Mouse (Mus musculus): ENCODE measurements around the gene Arf4. TPM values are rescaled to one million over a fixed set of nuclear protein-coding genes. Genes with fewer than 3 reads are reported as not detected.

The Arf4 gene
- 586 and 611 TPM in 2 replicates for polyA plus RNA-seq (2014; fragmentation: Nextera tagmentation; extraction: Ambion mirVana)

- Histone ChIP-seq H3K4me2 (peak within 1 kb of the TSS; percentile 89), H3K4me1 (ENCODE audit: insufficient read depth) (0 out of 2 replicates have a peak, but pooled peaks cover 3% of the 10 kb centered on the region), H3K9ac (peak within 1 kb of the TSS; percentile 97), H3K27ac (ENCODE audit: low read depth) (peak within 1 kb of the TSS; percentile 99), H3K4me3 (ENCODE audit: low read depth, low read length) (peak within 1 kb of the TSS; percentile 88), H3K36me3 (ENCODE audit: insufficient read depth) (peaks cover 4% of the 10 kb centered on the region; the same call in 1 of the 2 replicates), H3K27me3 (ENCODE audit: insufficient read depth, low read length) (no peaks in the 10 kb centered on the region), H3K9me3 (ENCODE audit: low read depth, low read length) (no peaks in the 10 kb centered on the region)
- no peak for TF ChIP-seq CTCF (IDR thresholded peaks at IDR 0.05; ENCODE audit: low read depth)
- under 1% methylated on average over 82 of the region's 83 CpGs for WGBS
- DNase-seq (peak; percentile 99), ATAC-seq (ENCODE audit: insufficient read depth) (peak; percentile 99)
Observed at GRCm38 (mm10) chr14:26637851-26638707, at the start of gene Arf4. Gene Arf4 (plus strand): TSS chr14:26638074.

GRCm38 (mm10) chr14:26591353-26591752 is 46.5 kb upstream of the Arf4 start:
- ATAC-seq (ENCODE audit: insufficient read depth) (no peak), DNase-seq (no peak)
- H3K9ac ChIP-seq, result no peak overlapping the region

GRCm38 (mm10) chr14:26593281-26593895 is 44.5 kb upstream of the Arf4 start:
- H3K9me3 ChIP-seq (ENCODE audit: low read depth, low read length), result no peaks in the 10 kb centered on the region; the same call in 1 of the 2 replicates
- DNase-seq, result no peak
- WGBS, result 42% methylated on average over 2 of the region's 2 CpGs

More at GRCm38 (mm10) chr14:26591353-26591752, 46.5 kb upstream of the Arf4 start:
- Histone ChIP-seq H3K27ac (ENCODE audit: low read depth) (no peak overlapping the region), H3K4me2 (no peak overlapping the region), H3K4me3 (ENCODE audit: low read depth, low read length) (no peak overlapping the region), H3K36me3 (ENCODE audit: insufficient read depth) (peaks cover 17% of the 10 kb centered on the region), H3K4me1 (ENCODE audit: insufficient read depth) (0 out of 2 replicates have a peak, but pooled peaks cover 4% of the 10 kb centered on the region), H3K27me3 (ENCODE audit: insufficient read depth, low read length) (no peaks in the 10 kb centered on the region), H3K9me3 (ENCODE audit: low read depth, low read length) (no peaks in the 10 kb centered on the region)
- no peak for TF ChIP-seq CTCF (IDR thresholded peaks at IDR 0.05; ENCODE audit: low read depth)

GRCm38 (mm10) chr14:26595167-26595566 is 42.7 kb upstream of the Arf4 start:
- no peaks in the 10 kb centered on the region; the same call in 1 of the 2 replicates for H3K9me3 ChIP-seq (ENCODE audit: low read depth, low read length)
- no peaks in the 10 kb centered on the region for H3K4me1 ChIP-seq (ENCODE audit: insufficient read depth)
- no peak for DNase-seq
- ATAC-seq (ENCODE audit: insufficient read depth), result no peak
- H3K4me3 ChIP-seq (ENCODE audit: low read depth, low read length), result no peak overlapping the region
- no peaks in the 10 kb centered on the region for H3K27me3 ChIP-seq (ENCODE audit: insufficient read depth, low read length)
- 89% methylated on average over 7 of the region's 7 CpGs for WGBS
- H3K27ac ChIP-seq (ENCODE audit: low read depth), result no peak overlapping the region
- no peak overlapping the region for H3K9ac ChIP-seq
- TF ChIP-seq CTCF (IDR thresholded peaks at IDR 0.05; ENCODE audit: low read depth), result no peak
- H3K4me2 ChIP-seq, result no peak overlapping the region
- H3K36me3 ChIP-seq (ENCODE audit: insufficient read depth), result peaks cover 42% of the 10 kb centered on the region

More at GRCm38 (mm10) chr14:26593281-26593895, 44.5 kb upstream of the Arf4 start:
- no peak for ATAC-seq (ENCODE audit: insufficient read depth)
- Histone ChIP-seq H3K9ac (no peak overlapping the region), H3K4me2 (no peak overlapping the region), H3K4me1 (ENCODE audit: insufficient read depth) (no peaks in the 10 kb centered on the region), H3K27ac (ENCODE audit: low read depth) (no peak overlapping the region), H3K27me3 (ENCODE audit: insufficient read depth, low read length) (no peaks in the 10 kb centered on the region), H3K36me3 (ENCODE audit: insufficient read depth) (peaks cover 28% of the 10 kb centered on the region), H3K4me3 (ENCODE audit: low read depth, low read length) (no peak overlapping the region)
- TF ChIP-seq CTCF (IDR thresholded peaks at IDR 0.05; ENCODE audit: low read depth), result no peak

- ATAC-seq (ENCODE audit: insufficient read depth) (no peak), DNase-seq (no peak)
- no peak overlapping the region for H3K4me2 ChIP-seq
- no peak overlapping the region for H3K4me3 ChIP-seq (ENCODE audit: low read depth, low read length)
- H3K36me3 ChIP-seq (ENCODE audit: insufficient read depth), result peaks cover 47% of the 10 kb centered on the region
- WGBS, result 68% methylated on average over 5 of the region's 5 CpGs
- no peak overlapping the region for H3K27ac ChIP-seq (ENCODE audit: low read depth)
- no peaks in the 10 kb centered on the region; the same call in 1 of the 2 replicates for H3K9me3 ChIP-seq (ENCODE audit: low read depth, low read length)
- no peak for TF ChIP-seq CTCF (IDR thresholded peaks at IDR 0.05; ENCODE audit: low read depth)
- no peaks in the 10 kb centered on the region for H3K4me1 ChIP-seq (ENCODE audit: insufficient read depth)
- no peaks in the 10 kb centered on the region for H3K27me3 ChIP-seq (ENCODE audit: insufficient read depth, low read length)
- no peak overlapping the region for H3K9ac ChIP-seq
Observed at GRCm38 (mm10) chr14:26595695-26596365, 42.0 kb upstream of the Arf4 start.

- H3K27me3 ChIP-seq (ENCODE audit: insufficient read depth, low read length), result no peaks in the 10 kb centered on the region
- no peak overlapping the region for H3K27ac ChIP-seq (ENCODE audit: low read depth)
- H3K9ac ChIP-seq, result no peak overlapping the region
- no peak overlapping the region for H3K4me3 ChIP-seq (ENCODE audit: low read depth, low read length)
- ATAC-seq (ENCODE audit: insufficient read depth) (no peak), DNase-seq (no peak)
- no peak overlapping the region for H3K4me2 ChIP-seq
- 71% methylated on average over 4 of the region's 4 CpGs for WGBS
- no peak for TF ChIP-seq CTCF (IDR thresholded peaks at IDR 0.05; ENCODE audit: low read depth)
- peaks cover 71% of the 10 kb centered on the region for H3K36me3 ChIP-seq (ENCODE audit: insufficient read depth)
- no peaks in the 10 kb centered on the region for H3K4me1 ChIP-seq (ENCODE audit: insufficient read depth)
- H3K9me3 ChIP-seq (ENCODE audit: low read depth, low read length), result no peaks in the 10 kb centered on the region
Observed at GRCm38 (mm10) chr14:26605354-26605753, 32.5 kb upstream of the Arf4 start.

All from lung, embryonic 14.5 days (tissue).